9 mouse cellular contexts compared by ENCODE assay signal in the genomic region with DNA sequence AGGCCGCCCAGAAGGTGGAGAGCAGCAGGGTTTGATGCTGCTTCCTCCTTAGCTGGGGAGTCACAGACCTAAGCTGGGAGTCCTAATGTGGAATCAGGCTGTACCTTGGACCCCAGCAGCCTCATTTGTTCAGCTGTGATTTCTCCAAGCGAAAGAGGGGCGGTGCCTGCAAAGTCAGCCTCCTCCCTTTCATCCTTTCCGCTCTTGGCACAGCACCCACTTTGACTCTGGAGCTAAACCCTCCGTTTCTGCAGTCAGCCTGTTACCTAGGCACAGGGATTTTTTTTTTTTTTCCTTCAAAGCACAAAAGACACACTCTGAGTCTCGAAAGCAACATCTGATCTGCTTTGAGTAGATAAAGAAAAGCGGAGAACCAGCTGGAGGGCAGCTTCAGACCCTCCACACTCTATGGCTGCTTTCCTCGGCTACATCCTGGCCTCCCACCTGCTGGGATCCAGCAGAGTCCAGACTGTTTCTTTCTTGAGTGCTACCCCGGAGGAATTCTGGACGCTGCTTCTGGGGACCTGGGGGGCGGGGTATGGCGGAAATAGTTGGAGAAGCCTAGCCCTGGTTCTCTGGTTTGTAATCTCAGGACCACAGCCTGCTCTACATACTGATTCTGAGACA. TPM values are rescaled to one million over a fixed set of nuclear protein-coding genes. Genes with fewer than 3 reads are reported as not detected.
A peak's percentile ranks its signal among the peaks of the same experiment; 100 is the strongest.
DNase-seq lines count a peak whose midpoint lies in the region; ATAC-seq lines count a peak whose summit lies in the region.
"Had no signal": no experiment of that assay in that cellular context is flagged by ENCODE, and none has a peak within 500 bp of the region (broad histone marks: within the 10 kb centered on the region; RNA-seq: fewer than 3 reads in every experiment).

No protein-coding gene starts in this region.

- WGBS in forebrain, embryonic 14.5 days, result 9% methylated on average over 12 of the region's 12 CpGs
- WGBS in hindbrain, embryonic 13.5 days, result 7% methylated on average over 12 of the region's 12 CpGs
- 10% methylated on average over 12 of the region's 12 CpGs for WGBS in stomach, embryonic 15.5 days

- peak; percentile 84 for DNase-seq in R1 (ENCODE audit: low read depth, low spot score)
- DNase-seq in forebrain, embryonic 14.5 days (ENCODE audit: low spot score), result peak; percentile 73
- DNase-seq in left cerebral cortex, postnatal 25 days (ENCODE audit: low spot score in 2 of 2), result peak; percentile 47 to 66
- peak; percentile 52 to 58 for DNase-seq in lung, postnatal 4 days

- peak overlapping the region; percentile 47 for H3K4me2 ChIP-seq in forebrain, embryonic 14.5 days (ENCODE audit: low read length)
- peak overlapping the region; percentile 42 for H3K4me2 ChIP-seq in hindbrain, embryonic 13.5 days
- H3K4me2 ChIP-seq in stomach, embryonic 15.5 days, result peak overlapping the region; percentile 53

- H3K27ac ChIP-seq in forebrain, embryonic 14.5 days (ENCODE audit: low read depth, low read length), result 0 out of 2 replicates have a peak overlapping the region, but pooled peaks have one; percentile 33
- H3K27ac ChIP-seq in hindbrain, embryonic 13.5 days, result peak overlapping the region; percentile 65
- peak overlapping the region; percentile 70 for H3K27ac ChIP-seq in stomach, embryonic 15.5 days

- H3K9ac ChIP-seq in forebrain, embryonic 14.5 days (ENCODE audit: low read length), result peak overlapping the region; percentile 51
- peak overlapping the region; percentile 35 for H3K9ac ChIP-seq in hindbrain, embryonic 13.5 days
- H3K9ac ChIP-seq in stomach, embryonic 15.5 days, result no peak overlapping the region

- ATAC-seq in cerebellum, adult (ENCODE audit: insufficient number of reproducible peaks, low FRiP score, low TSS enrichment), result peak; percentile 51; the same call in 1 of the 2 replicates
- peak; percentile 74 for ATAC-seq in forebrain, embryonic 14.5 days
- ATAC-seq in hindbrain, embryonic 13.5 days (ENCODE audit: low FRiP score), result peak; percentile 23; the same call in 1 of the 2 replicates
- peak; percentile 64 for ATAC-seq in stomach, embryonic 15.5 days (ENCODE audit: insufficient read depth, low FRiP score, low read depth)
- no peak for ATAC-seq in erythroblast, adult 5-6 weeks (replicated peaks; ENCODE audit: low FRiP score, poor library complexity, severe bottlenecking)

- H3K36me3 ChIP-seq in forebrain, embryonic 14.5 days (ENCODE audit: control insufficient read depth, insufficient read depth, low read length), result no peaks in the 10 kb centered on the region
- H3K36me3 ChIP-seq in hindbrain, embryonic 13.5 days, result no peaks in the 10 kb centered on the region
- H3K36me3 ChIP-seq in stomach, embryonic 15.5 days, result no peaks in the 10 kb centered on the region

- H3K4me3 ChIP-seq in forebrain, embryonic 14.5 days (ENCODE audit: low read depth, low read length), result 0 out of 2 replicates have a peak overlapping the region, but pooled peaks have one; percentile 10
- 0 out of 2 replicates have a peak overlapping the region, but pooled peaks have one; percentile 12 for H3K4me3 ChIP-seq in hindbrain, embryonic 13.5 days
- H3K4me3 ChIP-seq in stomach, embryonic 15.5 days (replicated peaks), result peak overlapping the region; percentile 16

- intact Hi-C loops in left cerebral cortex, postnatal 25 days (cut with DNase I), result loop anchor here (5.0 kb wide), 1 partner anchor 56 kb away; the partner anchor contains the start of gene Pwwp2a

- peaks cover 11% of the 10 kb centered on the region for H3K4me1 ChIP-seq in forebrain, embryonic 14.5 days (ENCODE audit: control insufficient read depth, insufficient read depth, low read length)
- H3K4me1 ChIP-seq in hindbrain, embryonic 13.5 days (replicated peaks), result peaks cover 17% of the 10 kb centered on the region
- peaks cover 14% of the 10 kb centered on the region for H3K4me1 ChIP-seq in stomach, embryonic 15.5 days

- H3K9me3 ChIP-seq in forebrain, embryonic 14.5 days (replicated peaks; ENCODE audit: control insufficient read depth, low read length), result no peaks in the 10 kb centered on the region
- H3K9me3 ChIP-seq in hindbrain, embryonic 13.5 days, result no peaks in the 10 kb centered on the region
- no peaks in the 10 kb centered on the region for H3K9me3 ChIP-seq in stomach, embryonic 15.5 days

- H3K27me3 ChIP-seq in forebrain, embryonic 14.5 days (replicated peaks; ENCODE audit: control insufficient read depth, insufficient read depth, low read length), result no peaks in the 10 kb centered on the region
- 0 out of 2 replicates have a peak, but pooled peaks cover 3% of the 10 kb centered on the region for H3K27me3 ChIP-seq in hindbrain, embryonic 13.5 days
- no peaks in the 10 kb centered on the region for H3K27me3 ChIP-seq in stomach, embryonic 15.5 days (replicated peaks)

RNA-seq across cellular contexts. Expression of gene Fabp6, which starts 25.1 kb away (rescaled TPM):
- polyA plus RNA-seq in forebrain, embryonic 14.5 days (2014; fragmentation: Nextera tagmentation; extraction: Ambion mirVana), result not detected in 2 replicates
- polyA plus RNA-seq in hindbrain, embryonic 13.5 days (2015; fragmentation: Nextera tagmentation; extraction: Ambion mirVana), result not detected in 2 replicates
- not detected for total RNA-seq in left cerebral cortex, postnatal 25 days (2021)
- polyA plus RNA-seq in stomach, embryonic 15.5 days (2015; fragmentation: Nextera tagmentation; extraction: Ambion mirVana), result 0.84 and 11.2 TPM in 2 replicates
- not detected in 2 replicates for total RNA-seq in erythroblast, adult 5-6 weeks (2015; ENCODE audit: low replicate concordance)
- not detected in 2 replicates for total RNA-seq in erythroblast, adult 5-6 weeks (2017; ENCODE audit: low replicate concordance)
- total RNA-seq: left cerebral cortex, postnatal 10 days had no signal

RNA-seq across cellular contexts. Expression of gene 4933415A04Rik, which starts 39.6 kb away (rescaled TPM):
- polyA plus RNA-seq in forebrain, embryonic 14.5 days (2014; fragmentation: Nextera tagmentation; extraction: Ambion mirVana), result 1.2 and 2.0 TPM in 2 replicates
- polyA plus RNA-seq in hindbrain, embryonic 13.5 days (2015; fragmentation: Nextera tagmentation; extraction: Ambion mirVana), result 6.1 and 7.2 TPM in 2 replicates
- 1 to 10 TPM in 1 of 2 experiments, under 1 TPM in 1; 0.69 to 1.1 TPM for total RNA-seq in left cerebral cortex, postnatal 25 days (2021)
- polyA plus RNA-seq in stomach, embryonic 15.5 days (2015; fragmentation: Nextera tagmentation; extraction: Ambion mirVana), result 3.5 and 3.8 TPM in 2 replicates
- not detected in 2 replicates for total RNA-seq in erythroblast, adult 5-6 weeks (2015; ENCODE audit: low replicate concordance)
- total RNA-seq in erythroblast, adult 5-6 weeks (2017; ENCODE audit: low replicate concordance), result not detected in 2 replicates

RNA-seq across cellular contexts. Expression of gene Pwwp2a, which starts 55.4 kb away (rescaled TPM):
- 22.4 and 26.7 TPM in 2 replicates for polyA plus RNA-seq in forebrain, embryonic 14.5 days (2014; fragmentation: Nextera tagmentation; extraction: Ambion mirVana)
- 33.4 and 36.3 TPM in 2 replicates for polyA plus RNA-seq in hindbrain, embryonic 13.5 days (2015; fragmentation: Nextera tagmentation; extraction: Ambion mirVana)
- total RNA-seq in left cerebral cortex, postnatal 25 days (2021), result 10 to 100 TPM; 53.8 to 61.9 TPM
- 23.8 and 28.0 TPM in 2 replicates for polyA plus RNA-seq in stomach, embryonic 15.5 days (2015; fragmentation: Nextera tagmentation; extraction: Ambion mirVana)
- total RNA-seq in erythroblast, adult 5-6 weeks (2015; ENCODE audit: low replicate concordance), result 24.0 and 27.1 TPM in 2 replicates
- 26.1 and 31.7 TPM in 2 replicates for total RNA-seq in erythroblast, adult 5-6 weeks (2017; ENCODE audit: low replicate concordance)
